Mouse (Mus musculus) liver (tissue): Measurements from ENCODE around the gene Klhdc9.
A peak's percentile ranks its signal among the peaks of the same experiment; 100 is the strongest.

Source experiments
- DNase-seq: peaks from one replicate; pipeline ENCODE4 v3.0.0-alpha.2; 2020; ENCODE audit warnings: mixed read lengths

The Klhdc9 gene

GRCm38 (mm10) chr1:171360656-171361055 lies at the start of gene Klhdc9:
TSS of gene Klhdc9 (minus strand) at chr1:171360798.
- peak; percentile 87 for DNase-seq

DNA sequence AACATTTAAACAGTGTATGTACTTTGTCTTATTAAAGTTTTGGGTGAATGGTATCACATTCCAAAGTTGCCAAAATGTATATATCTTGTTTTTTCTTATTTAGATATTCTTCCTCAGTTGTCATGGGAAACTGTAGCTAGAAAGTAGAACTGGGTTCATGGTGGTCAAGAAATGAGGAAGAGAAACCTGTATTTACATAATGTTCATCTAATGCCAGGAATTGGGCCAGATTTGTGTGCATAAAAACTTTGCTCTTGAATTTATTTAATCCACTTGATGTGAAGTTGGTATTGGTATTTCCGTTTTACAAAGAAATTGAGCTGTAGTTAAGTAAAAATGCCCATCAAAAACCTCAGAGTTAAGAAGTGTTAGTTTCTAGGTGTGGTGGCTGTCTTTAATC lies 49.6 kb upstream of the Klhdc9 start:
- no peak for DNase-seq

GRCm38 (mm10) chr1:171407263-171407662 lies 46.7 kb upstream of the Klhdc9 start:
- no peak for DNase-seq

GRCm38 (mm10) chr1:171402991-171403390 lies 42.4 kb upstream of the Klhdc9 start:
- no peak for DNase-seq

- no peak for DNase-seq
Observed at GRCm38 (mm10) chr1:171401821-171402220, 41.2 kb upstream of the Klhdc9 start.

DNA sequence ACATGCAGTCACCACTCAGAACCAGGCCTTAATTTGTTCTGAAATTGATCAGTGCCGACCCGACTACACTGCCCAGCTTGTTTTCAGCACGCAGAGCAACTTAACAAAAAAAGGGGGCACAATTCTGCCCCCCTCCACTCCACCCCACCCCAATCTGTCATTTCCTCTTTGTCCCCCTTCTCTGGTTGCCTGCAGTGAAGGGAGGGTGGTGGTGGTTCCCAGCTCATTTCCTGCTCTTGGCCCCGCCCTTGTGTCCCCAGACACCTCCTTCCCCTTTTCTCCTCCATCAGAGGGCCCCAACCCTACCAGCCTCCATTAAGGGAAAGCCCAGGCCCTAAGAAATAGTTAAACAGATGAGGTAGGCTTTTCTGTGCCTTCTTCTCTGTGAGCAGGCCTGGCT lies 29.5 kb upstream of the Klhdc9 start:
- DNase-seq: peak; percentile 49

- peak; percentile 64 for DNase-seq
Observed at GRCm38 (mm10) chr1:171388376-171389102, 27.9 kb upstream of the Klhdc9 start, which contains the start of gene Arhgap30. TSS of gene Arhgap30 (plus strand) at chr1:171388954.

DNA sequence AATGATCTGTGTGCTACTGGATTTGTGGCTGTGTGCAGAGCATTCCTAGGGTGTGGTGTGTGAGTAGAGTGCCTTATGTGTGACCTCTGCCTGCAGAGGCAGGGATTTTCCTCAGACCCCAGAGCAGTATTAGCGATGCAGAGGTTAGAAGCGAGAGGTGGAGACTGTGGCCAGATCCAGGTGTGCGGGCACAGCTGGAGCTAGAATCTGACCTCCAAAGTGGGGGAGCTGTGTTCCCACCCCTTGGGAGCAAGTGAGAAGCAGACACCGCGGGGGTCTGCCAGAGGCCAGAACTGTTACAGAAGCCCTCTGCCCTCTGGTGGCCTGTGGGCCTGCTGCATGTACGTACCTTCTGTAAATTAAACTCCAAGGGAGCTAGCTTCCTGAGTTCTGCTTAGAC lies 26.5 kb upstream of the Klhdc9 start:
- no peak for DNase-seq

DNA sequence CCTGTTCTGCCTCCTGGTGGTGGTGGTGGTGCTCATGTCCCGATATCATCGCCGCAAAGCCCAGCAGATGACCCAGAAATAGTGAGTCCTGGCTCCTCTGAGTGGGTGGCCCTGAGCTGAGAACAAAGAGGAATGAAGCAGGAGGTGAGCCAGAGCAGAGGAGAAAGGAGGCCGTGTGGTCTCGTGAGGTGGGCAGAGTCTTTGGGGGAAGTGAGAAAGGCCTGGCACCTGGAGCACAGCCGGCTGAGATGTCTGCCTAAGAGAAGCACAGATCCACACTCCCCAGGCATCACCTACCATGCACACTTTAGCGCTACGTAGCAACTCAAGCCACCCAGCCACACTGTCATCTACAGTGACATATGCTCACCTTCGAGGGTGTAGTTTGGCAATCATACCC lies 24.6 kb upstream of the Klhdc9 start:
- no peak for DNase-seq

DNA sequence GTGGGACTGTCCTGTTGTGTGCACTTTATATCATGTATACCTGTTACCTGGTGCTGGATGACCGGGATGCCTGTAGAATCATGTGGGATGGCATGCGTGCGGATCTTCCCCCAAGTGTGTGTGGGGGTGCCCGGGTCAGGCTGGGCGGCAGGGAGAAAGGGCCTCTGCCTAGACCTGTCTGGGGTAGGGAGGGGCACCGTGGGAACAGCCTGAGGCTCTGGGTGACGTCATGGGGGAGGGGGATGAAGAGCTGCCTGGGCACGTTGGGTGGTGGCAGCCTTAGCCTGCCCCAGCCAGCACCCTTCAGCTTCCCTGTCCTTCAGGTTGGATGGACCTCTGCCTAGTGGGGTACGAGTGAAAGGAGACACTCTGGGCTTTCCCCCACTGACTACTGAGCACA lies 23.8 kb upstream of the Klhdc9 start:
- DNase-seq: no peak

DNA sequence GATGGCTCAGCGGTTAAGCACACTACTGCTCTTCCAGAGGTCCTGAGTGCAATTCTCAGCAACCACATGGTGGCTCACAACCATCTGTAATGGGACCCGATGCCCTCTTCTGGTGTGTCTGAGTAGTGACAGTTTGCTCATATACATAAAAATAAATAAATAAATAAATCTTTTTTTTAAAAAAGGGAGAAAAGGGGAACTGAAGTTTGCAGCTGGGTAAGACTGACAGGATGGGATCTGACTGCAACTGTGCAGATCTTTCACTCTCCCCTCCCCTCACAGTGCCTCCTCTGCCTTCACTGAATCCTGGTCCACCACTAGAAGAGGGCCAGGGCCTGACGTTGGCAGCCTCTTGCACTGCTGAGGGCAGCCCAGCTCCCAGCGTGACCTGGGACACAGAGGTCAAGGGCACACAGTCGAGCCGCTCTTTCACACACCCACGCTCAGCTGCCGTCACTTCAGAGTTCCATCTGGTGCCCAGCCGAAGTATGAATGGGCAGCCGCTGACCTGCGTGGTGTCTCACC lies 21.6 kb upstream of the Klhdc9 start:
- DNase-seq: no peak

GRCm38 (mm10) chr1:171379935-171380599 lies 19.5 kb upstream of the Klhdc9 start:
- DNase-seq: peak; percentile 73

DNA sequence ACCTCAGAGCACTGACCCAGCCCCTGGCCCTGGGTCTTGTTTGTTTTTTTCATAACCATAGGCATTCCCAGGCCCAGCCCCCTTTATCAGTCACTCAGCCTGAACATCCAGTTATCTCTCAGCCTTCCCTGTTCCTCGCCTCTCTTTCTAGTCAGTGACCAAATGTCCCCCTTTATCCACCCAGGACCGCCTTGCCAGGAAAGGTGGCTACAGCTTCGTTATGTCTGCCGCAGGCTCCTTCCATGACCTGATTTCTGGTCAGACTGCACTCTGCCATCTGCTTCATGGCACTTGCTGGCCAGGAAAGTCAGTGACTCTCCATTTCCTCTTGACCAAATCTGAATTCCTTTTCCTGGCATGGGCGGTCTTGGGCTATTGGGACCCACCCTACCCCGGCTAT lies 17.7 kb upstream of the Klhdc9 start:
- DNase-seq: no peak

DNA sequence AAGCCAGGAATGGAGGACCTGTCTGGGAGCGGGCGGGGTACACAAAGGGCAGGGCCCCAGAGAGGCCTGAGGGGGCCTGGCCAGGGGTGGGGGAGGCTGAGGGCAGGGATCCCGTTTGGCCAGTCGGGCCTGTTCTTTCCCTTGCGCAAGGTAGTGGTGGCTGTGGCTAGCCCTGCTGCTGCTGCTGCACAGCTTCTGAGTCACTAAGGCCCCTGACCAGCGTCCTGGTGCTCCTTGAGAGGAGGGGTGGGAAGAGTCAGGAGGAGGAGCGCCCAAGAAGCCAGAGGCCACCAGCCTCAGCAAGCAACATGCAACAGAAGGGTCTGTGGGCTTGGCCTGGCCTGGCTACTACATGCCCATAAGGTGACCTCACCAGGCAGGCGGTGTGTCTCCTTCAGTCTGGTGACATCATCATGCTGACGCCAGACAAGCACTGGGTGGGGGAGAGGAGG lies 15.1 kb upstream of the Klhdc9 start:
- no peak for DNase-seq

DNA sequence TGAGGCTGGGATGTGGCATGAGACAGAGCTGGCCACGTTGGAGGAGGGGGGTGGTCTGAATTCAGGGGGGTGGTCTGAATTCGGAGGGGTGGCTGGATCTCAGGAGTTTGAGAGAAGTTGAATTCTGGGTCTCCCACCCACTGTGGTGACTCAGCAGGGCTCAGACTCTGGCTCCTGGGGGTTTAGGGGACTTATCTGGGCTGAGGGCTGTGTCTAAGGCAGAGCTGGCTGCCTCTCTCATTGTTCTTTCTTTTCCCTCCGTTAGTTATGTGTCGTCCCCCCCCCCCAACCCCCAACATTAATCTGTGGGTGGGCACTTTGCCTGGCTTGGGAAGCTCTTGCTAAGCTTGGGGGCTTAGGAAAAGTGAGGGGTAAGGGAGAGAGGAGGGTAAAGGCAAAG lies 13.3 kb upstream of the Klhdc9 start:
- no peak for DNase-seq

GRCm38 (mm10) chr1:171372880-171373279 lies 12.3 kb upstream of the Klhdc9 start:
- no peak for DNase-seq

DNA sequence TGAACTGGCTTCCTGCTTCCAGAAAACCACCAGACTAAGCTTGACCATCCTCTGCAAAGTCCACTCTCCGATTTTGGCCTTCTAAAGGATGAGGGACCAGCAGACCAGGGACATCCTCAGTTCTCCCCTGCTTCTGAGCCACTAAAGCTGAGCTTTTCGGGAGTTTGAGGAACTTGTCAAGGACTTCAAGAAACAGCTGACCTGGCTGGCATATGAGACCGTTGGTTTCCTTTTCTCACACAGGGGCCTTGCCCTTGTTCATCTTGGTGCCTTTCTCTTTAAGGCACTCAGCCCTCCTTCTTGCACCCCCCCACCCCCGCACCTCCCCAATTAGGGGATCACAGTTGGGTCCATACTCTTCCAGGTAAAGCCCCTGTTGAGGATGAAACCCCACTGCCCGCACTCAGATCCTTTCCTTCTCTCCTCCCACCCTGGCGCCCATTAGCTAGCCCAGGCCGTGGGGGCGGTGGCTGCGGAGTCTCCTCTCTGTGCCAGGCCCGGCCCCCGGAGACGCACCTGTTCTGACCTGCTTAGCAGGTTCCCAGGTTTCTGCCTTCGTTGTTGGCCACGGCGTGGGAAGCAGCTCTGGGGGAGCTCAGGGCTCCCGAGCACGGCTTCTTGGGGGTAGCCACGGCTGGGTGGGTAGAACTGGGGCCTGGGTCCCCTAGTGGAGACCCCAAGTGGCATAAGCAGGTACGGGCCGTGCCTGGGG lies 9.4 kb upstream of the Klhdc9 start, which contains the start of gene Nectin4:
Gene Nectin4 (plus strand): TSS at position 255 of the 712 bp plus-strand sequence.
- DNase-seq: no peak

- no peak for DNase-seq
Observed at GRCm38 (mm10) chr1:171365934-171366333, 5.3 kb upstream of the Klhdc9 start.

DNA sequence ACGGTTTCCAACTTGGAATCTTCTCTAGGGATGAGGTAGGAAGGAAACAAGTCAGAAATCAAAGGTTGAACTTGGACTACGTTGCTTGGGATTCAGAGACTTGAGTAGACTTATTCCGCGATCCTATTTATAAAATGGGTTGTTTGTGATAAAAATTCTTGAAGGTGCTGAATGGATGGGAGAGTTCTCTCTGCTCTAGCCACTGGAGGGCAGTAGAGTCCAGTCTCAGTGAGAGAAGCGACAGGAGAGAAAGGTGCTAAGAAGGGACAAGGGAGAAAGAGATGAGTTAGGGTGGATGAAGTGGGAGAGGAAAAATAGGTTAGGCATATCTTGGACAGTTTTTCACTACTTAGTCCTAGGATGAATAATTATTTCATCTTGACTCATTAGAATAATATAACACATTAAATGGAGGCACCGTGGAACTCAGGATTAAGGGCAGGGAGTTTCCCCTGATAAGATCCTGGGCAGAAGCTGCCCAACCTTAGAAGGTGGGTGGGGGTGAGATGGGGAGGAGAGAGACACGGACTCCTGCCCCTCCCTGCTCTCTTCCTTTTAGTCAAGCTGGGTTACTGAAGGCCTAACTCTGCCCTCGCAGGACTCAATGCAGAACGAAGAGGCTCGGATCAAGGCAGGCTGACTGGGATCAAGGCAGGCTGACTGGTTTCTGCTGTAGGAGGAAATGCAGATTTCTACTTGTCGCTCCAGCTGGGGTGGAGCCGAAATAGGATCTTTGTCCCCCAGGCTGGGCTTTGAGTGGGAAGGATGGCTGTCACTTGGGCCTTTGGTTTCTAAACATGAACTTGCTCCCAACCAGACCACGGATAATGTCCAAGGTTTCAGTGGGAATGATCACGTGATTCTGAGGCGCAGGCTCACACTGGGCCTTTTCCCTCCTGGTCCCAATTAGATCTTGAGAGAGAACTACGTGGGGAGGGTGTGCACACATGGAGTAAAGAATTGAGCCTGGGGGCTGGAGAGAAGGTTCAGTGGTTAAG lies 807 bp upstream of the Klhdc9 start:
- DNase-seq: peak; percentile 81

DNA sequence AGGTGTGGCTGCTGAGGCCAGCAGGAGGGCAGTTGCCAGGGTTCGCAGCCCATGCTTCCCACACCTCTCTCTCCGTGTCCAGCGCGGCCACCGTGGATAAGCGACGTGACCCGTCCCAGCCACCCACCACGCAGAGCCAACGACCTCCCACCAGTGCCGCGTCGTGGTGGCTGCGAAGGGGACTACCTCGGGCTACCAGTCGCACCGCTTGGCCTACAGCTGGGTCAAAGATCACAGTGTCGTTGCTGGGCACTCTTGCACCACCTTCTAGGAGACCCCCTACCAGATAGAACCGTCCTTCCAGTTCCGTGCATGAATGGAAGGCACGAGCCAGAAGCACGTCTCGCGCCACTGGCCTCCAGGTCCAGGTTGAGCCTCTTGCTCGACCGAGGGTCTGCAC lies 345 bp downstream of the Klhdc9 start:
- no peak for DNase-seq

DNA sequence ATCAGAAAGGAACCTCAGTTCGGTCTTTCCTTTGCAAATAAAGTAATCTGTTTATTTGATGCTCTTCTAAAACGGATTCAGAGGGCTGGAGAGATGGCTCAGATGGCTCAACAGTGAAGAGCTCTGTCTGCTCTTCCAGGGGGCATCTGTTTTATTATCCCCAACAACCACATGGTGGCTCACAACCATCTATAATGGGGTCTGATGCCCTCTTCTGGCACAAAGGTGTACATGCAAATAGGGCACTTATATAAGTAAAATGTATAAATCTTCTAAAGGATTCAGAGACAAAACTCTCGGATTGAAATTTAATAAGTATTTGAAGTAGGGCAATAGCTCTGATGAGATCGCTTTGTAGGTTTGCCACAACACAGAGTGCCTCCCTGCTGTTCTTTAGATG lies 2.2 kb downstream of the Klhdc9 start:
- DNase-seq: no peak

DNA sequence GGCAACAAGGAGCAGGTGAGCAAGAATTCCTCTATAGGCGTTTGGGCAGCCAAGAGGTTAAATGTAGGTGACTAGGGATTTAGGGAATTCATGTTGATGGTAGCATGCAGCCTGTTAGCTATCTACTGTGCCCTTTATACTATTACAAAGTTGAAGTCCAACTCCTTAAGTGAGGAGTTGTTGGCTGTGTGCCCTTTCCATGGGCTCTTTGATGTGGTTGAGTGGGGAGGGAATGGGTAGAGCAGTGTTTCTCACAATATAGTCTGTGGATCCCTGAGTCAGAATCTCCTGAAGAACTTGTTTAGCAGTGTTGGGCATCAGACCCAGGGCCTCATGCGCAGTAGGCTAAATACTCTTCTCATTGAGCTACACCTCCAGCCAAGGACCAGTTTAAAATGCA lies 3.8 kb downstream of the Klhdc9 start:
- no peak for DNase-seq
